ENCODE assay signal across 31 mouse cellular contexts in the genomic region with DNA sequence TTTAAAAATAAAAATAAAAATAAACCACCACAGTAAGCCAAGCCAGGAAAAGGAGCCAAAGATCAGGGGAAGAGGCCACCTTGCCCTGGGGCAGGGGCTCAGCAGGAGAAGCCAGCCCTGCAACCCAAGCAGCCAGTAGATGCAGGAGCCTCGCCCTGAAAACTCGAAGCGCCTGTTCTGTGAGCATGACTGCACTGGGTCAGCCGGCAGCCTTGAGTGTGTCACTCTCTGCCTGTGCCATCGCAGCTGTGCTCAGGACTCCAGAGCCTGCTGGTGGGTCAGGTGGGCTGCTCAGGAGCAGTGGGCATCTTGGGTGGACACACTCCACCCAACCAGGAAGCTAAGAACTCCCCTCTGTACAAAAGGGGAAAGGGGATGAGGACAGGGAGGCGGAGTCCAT. TPM values are rescaled to one million over a fixed set of nuclear protein-coding genes. Genes with fewer than 3 reads are reported as not detected.
DNase-seq lines count a peak whose midpoint lies in the region; ATAC-seq and TF ChIP-seq lines count a peak whose summit lies in the region.
"Had no signal": no experiment of that assay in that cellular context is flagged by ENCODE, and none has a peak within 500 bp of the region (broad histone marks: within the 10 kb centered on the region; RNA-seq: fewer than 3 reads in every experiment).

No protein-coding gene starts in this region.

- H3K4me3 ChIP-seq in intestine, embryonic 14.5 days (ENCODE audit: low read depth, low read length): no peak overlapping the region
- H3K4me3 ChIP-seq in intestine, postnatal 0 days (ENCODE audit: low read depth, low read length): no peak overlapping the region
- H3K4me3 ChIP-seq in embryonic facial prominence, embryonic 15.5 days (replicated peaks): no peak overlapping the region
- no peak overlapping the region for H3K4me3 ChIP-seq in intestine, embryonic 16.5 days (ENCODE audit: low read length)
- H3K4me3 ChIP-seq in stomach, embryonic 14.5 days (ENCODE audit: low read depth, low read length): no peak overlapping the region
- H3K4me3 ChIP-seq: heart, embryonic 12.5 days; hindbrain, embryonic 10.5 days; layer of hippocampus, adult 2 months; liver, embryonic 13.5 days had no signal

- H3K27ac ChIP-seq in intestine, embryonic 14.5 days (ENCODE audit: low read depth): no peak overlapping the region
- H3K27ac ChIP-seq in intestine, postnatal 0 days (ENCODE audit: low read depth, low read length): no peak overlapping the region
- H3K27ac ChIP-seq in embryonic facial prominence, embryonic 15.5 days (replicated peaks): peak overlapping the region; percentile 86
- H3K27ac ChIP-seq in intestine, embryonic 16.5 days (ENCODE audit: low read length): peak overlapping the region; percentile 40; the same call in 1 of the 2 replicates
- no peak overlapping the region for H3K27ac ChIP-seq in stomach, embryonic 14.5 days (ENCODE audit: low read length)
- H3K27ac ChIP-seq: hindbrain, embryonic 10.5 days; hindbrain, postnatal 0 days; layer of hippocampus, adult 2 months; liver, embryonic 13.5 days; macrophage had no signal

- no peak for DNase-seq in intestine, embryonic 14.5 days (ENCODE audit: low spot score)
- no peak for DNase-seq in left cerebral cortex, adult 18-20 months (ENCODE audit: low spot score in 2 of 2)
- no peak for DNase-seq in kidney, adult 8-10 months
- DNase-seq: adrenal gland, postnatal 25 days; B cell, adult 2 months; cerebellum, adult 18-20 months; cerebellum, postnatal 10 days; gastrocnemius, postnatal 25 days; heart, adult 18-20 months; kidney, adult 18-20 months; kidney, postnatal 36 days; liver, embryonic 13.5 days; lung, adult 18-20 months; midbrain, embryonic 14.5 days; thymus, postnatal 14 days had no signal

- H3K4me1 ChIP-seq in intestine, embryonic 14.5 days (replicated peaks; ENCODE audit: control insufficient read depth, insufficient read depth, low read length): no peaks in the 10 kb centered on the region
- H3K4me1 ChIP-seq in intestine, postnatal 0 days (replicated peaks; ENCODE audit: control insufficient read depth, insufficient read depth, low read length): no peaks in the 10 kb centered on the region
- peaks cover 12% of the 10 kb centered on the region; the same call in 1 of the 2 replicates for H3K4me1 ChIP-seq in embryonic facial prominence, embryonic 15.5 days
- 0 out of 2 replicates have a peak, but pooled peaks cover 11% of the 10 kb centered on the region for H3K4me1 ChIP-seq in intestine, embryonic 16.5 days (ENCODE audit: control insufficient read depth, insufficient read depth, low read length)
- H3K4me1 ChIP-seq in stomach, embryonic 14.5 days (ENCODE audit: control insufficient read depth, insufficient read depth, low read length): no peaks in the 10 kb centered on the region
- H3K4me1 ChIP-seq: heart, embryonic 12.5 days; liver, embryonic 13.5 days had no signal

- TF ChIP-seq CTCF in intestine, postnatal 0 days (IDR thresholded peaks at IDR 0.05; ENCODE audit: low read depth): no peak

- no peaks in the 10 kb centered on the region for H3K27me3 ChIP-seq in intestine, embryonic 14.5 days (replicated peaks; ENCODE audit: control insufficient read depth, insufficient read depth, low read length)
- no peaks in the 10 kb centered on the region for H3K27me3 ChIP-seq in intestine, postnatal 0 days (replicated peaks; ENCODE audit: control insufficient read depth, insufficient read depth, low read length)
- H3K27me3 ChIP-seq in embryonic facial prominence, embryonic 15.5 days: no peaks in the 10 kb centered on the region
- no peaks in the 10 kb centered on the region for H3K27me3 ChIP-seq in intestine, embryonic 16.5 days (replicated peaks; ENCODE audit: control insufficient read depth, insufficient read depth, low read length)
- H3K27me3 ChIP-seq in stomach, embryonic 14.5 days (ENCODE audit: control insufficient read depth, insufficient read depth, low read length): no peaks in the 10 kb centered on the region
- H3K27me3 ChIP-seq: heart, embryonic 12.5 days; liver, embryonic 13.5 days had no signal

- no peak overlapping the region for H3K4me2 ChIP-seq in intestine, embryonic 14.5 days (ENCODE audit: low read length)
- H3K4me2 ChIP-seq in intestine, postnatal 0 days (replicated peaks; ENCODE audit: low read depth): no peak overlapping the region
- H3K4me2 ChIP-seq in embryonic facial prominence, embryonic 15.5 days (replicated peaks): no peak overlapping the region
- H3K4me2 ChIP-seq in intestine, embryonic 16.5 days (ENCODE audit: low read depth, low read length): no peak overlapping the region
- no peak overlapping the region for H3K4me2 ChIP-seq in stomach, embryonic 14.5 days (replicated peaks; ENCODE audit: low read depth, low read length)
- H3K4me2 ChIP-seq: heart, embryonic 12.5 days; liver, embryonic 13.5 days had no signal

- whole genome bisulfite sequencing in intestine, embryonic 14.5 days: 51% methylated on average over 6 of the region's 6 CpGs
- 49% methylated on average over 6 of the region's 6 CpGs for WGBS in intestine, postnatal 0 days
- WGBS in embryonic facial prominence, embryonic 15.5 days: 42% methylated on average over 6 of the region's 6 CpGs
- WGBS in intestine, embryonic 16.5 days: 58% methylated on average over 6 of the region's 6 CpGs
- 70% methylated on average over 6 of the region's 6 CpGs for WGBS in stomach, embryonic 14.5 days

- H3K36me3 ChIP-seq in intestine, embryonic 14.5 days (ENCODE audit: control insufficient read depth, insufficient read depth, low read length): no peaks in the 10 kb centered on the region
- no peaks in the 10 kb centered on the region for H3K36me3 ChIP-seq in intestine, postnatal 0 days (ENCODE audit: control insufficient read depth, insufficient read depth)
- H3K36me3 ChIP-seq in embryonic facial prominence, embryonic 15.5 days: no peaks in the 10 kb centered on the region
- no peaks in the 10 kb centered on the region for H3K36me3 ChIP-seq in intestine, embryonic 16.5 days (ENCODE audit: control insufficient read depth, insufficient read depth, low read length)
- no peaks in the 10 kb centered on the region for H3K36me3 ChIP-seq in stomach, embryonic 14.5 days (ENCODE audit: control insufficient read depth, insufficient read depth, low read length)
- H3K36me3 ChIP-seq: heart, embryonic 12.5 days; hindbrain, embryonic 10.5 days; liver, embryonic 13.5 days had no signal

- ATAC-seq in intestine, embryonic 14.5 days (replicated peaks; ENCODE audit: low FRiP score, low TSS enrichment, low read depth): peak; percentile 18; the same call in 1 of the 2 replicates
- ATAC-seq in intestine, postnatal 0 days: no peak
- peak; percentile 39 for ATAC-seq in embryonic facial prominence, embryonic 15.5 days (ENCODE audit: insufficient number of reproducible peaks, low FRiP score, low TSS enrichment, low read depth)
- ATAC-seq in intestine, embryonic 16.5 days: peak; percentile 54
- ATAC-seq in stomach, embryonic 14.5 days (ENCODE audit: insufficient number of reproducible peaks, insufficient read depth, low FRiP score, low read depth): peak; percentile 42; the same call in 1 of the 2 replicates
- ATAC-seq: forebrain, embryonic 14.5 days; hindbrain, postnatal 0 days; lung, postnatal 0 days had no signal

- H3K9me3 ChIP-seq in intestine, embryonic 14.5 days (ENCODE audit: control insufficient read depth, low read length): no peaks in the 10 kb centered on the region
- H3K9me3 ChIP-seq in intestine, postnatal 0 days (ENCODE audit: control insufficient read depth): no peaks in the 10 kb centered on the region
- H3K9me3 ChIP-seq in embryonic facial prominence, embryonic 15.5 days (replicated peaks): no peaks in the 10 kb centered on the region
- no peaks in the 10 kb centered on the region for H3K9me3 ChIP-seq in intestine, embryonic 16.5 days (ENCODE audit: control insufficient read depth, low read length)
- no peaks in the 10 kb centered on the region for H3K9me3 ChIP-seq in stomach, embryonic 14.5 days (ENCODE audit: control insufficient read depth, low read depth, low read length)
- H3K9me3 ChIP-seq: heart, embryonic 12.5 days; hindbrain, embryonic 10.5 days; liver, embryonic 13.5 days had no signal

- no peak overlapping the region for H3K9ac ChIP-seq in intestine, embryonic 14.5 days (ENCODE audit: low read length)
- H3K9ac ChIP-seq in intestine, postnatal 0 days (ENCODE audit: low read depth, low read length): no peak overlapping the region
- no peak overlapping the region; the same call in 1 of the 2 replicates for H3K9ac ChIP-seq in embryonic facial prominence, embryonic 15.5 days
- peak overlapping the region; percentile 7; the same call in 1 of the 2 replicates for H3K9ac ChIP-seq in intestine, embryonic 16.5 days (ENCODE audit: low read depth, low read length)
- H3K9ac ChIP-seq in stomach, embryonic 14.5 days (replicated peaks; ENCODE audit: low read depth, low read length): no peak overlapping the region
- H3K9ac ChIP-seq: heart, embryonic 12.5 days; liver, embryonic 13.5 days had no signal

RNA-seq across cellular contexts. Expression of a gene that starts 15.6 kb away (rescaled TPM):
- polyA plus RNA-seq in intestine, embryonic 14.5 days (2014; fragmentation: Nextera tagmentation; extraction: Ambion mirVana): 29.3 and 29.9 TPM in 2 replicates
- 24.7 and 25.4 TPM in 2 replicates for polyA plus RNA-seq in intestine, postnatal 0 days (2015; fragmentation: Nextera tagmentation; extraction: Ambion mirVana)
- 51.1 and 64.8 TPM in 2 replicates for polyA plus RNA-seq in embryonic facial prominence, embryonic 15.5 days (2015; fragmentation: Nextera tagmentation; extraction: Ambion mirVana)
- 52.2 and 52.5 TPM in 2 replicates for polyA plus RNA-seq in intestine, embryonic 16.5 days (2015; fragmentation: Nextera tagmentation; extraction: Ambion mirVana)
- 17.1 and 18.9 TPM in 2 replicates for polyA plus RNA-seq in stomach, embryonic 14.5 days (2014; fragmentation: Nextera tagmentation; extraction: Ambion mirVana)
- 100 to 1,000 TPM; 824 to 876 TPM for total RNA-seq in left cerebral cortex, adult 18-20 months (2021)

RNA-seq across cellular contexts. Expression of a gene that starts 19.1 kb away (rescaled TPM):
- polyA plus RNA-seq in intestine, embryonic 14.5 days (2014; fragmentation: Nextera tagmentation; extraction: Ambion mirVana): 2.0 and 2.2 TPM in 2 replicates
- 0.34 and 1.4 TPM in 2 replicates for polyA plus RNA-seq in intestine, postnatal 0 days (2015; fragmentation: Nextera tagmentation; extraction: Ambion mirVana)
- polyA plus RNA-seq in embryonic facial prominence, embryonic 15.5 days (2015; fragmentation: Nextera tagmentation; extraction: Ambion mirVana): 7.2 and 7.8 TPM in 2 replicates
- 4.1 and 4.5 TPM in 2 replicates for polyA plus RNA-seq in intestine, embryonic 16.5 days (2015; fragmentation: Nextera tagmentation; extraction: Ambion mirVana)
- polyA plus RNA-seq in stomach, embryonic 14.5 days (2014; fragmentation: Nextera tagmentation; extraction: Ambion mirVana): 0.67 and 1.3 TPM in 2 replicates
- total RNA-seq in left cerebral cortex, adult 18-20 months (2021): 100 to 1,000 TPM; 231 to 252 TPM
- total RNA-seq: common myeloid progenitor, adult 5-6 weeks; megakaryocyte-erythroid progenitor cell, adult 5-6 weeks had no signal
- polyA plus RNA-seq: macrophage had no signal

RNA-seq across cellular contexts. Expression of a gene that starts 23.1 kb away (rescaled TPM):
- 1.9 and 2.0 TPM in 2 replicates for polyA plus RNA-seq in intestine, embryonic 14.5 days (2014; fragmentation: Nextera tagmentation; extraction: Ambion mirVana)
- 1.6 and 2.4 TPM in 2 replicates for polyA plus RNA-seq in intestine, postnatal 0 days (2015; fragmentation: Nextera tagmentation; extraction: Ambion mirVana)
- polyA plus RNA-seq in embryonic facial prominence, embryonic 15.5 days (2015; fragmentation: Nextera tagmentation; extraction: Ambion mirVana): 2.6 and 2.8 TPM in 2 replicates
- 1.6 TPM in 2 replicates for polyA plus RNA-seq in intestine, embryonic 16.5 days (2015; fragmentation: Nextera tagmentation; extraction: Ambion mirVana)
- polyA plus RNA-seq in stomach, embryonic 14.5 days (2014; fragmentation: Nextera tagmentation; extraction: Ambion mirVana): 1.1 and 1.5 TPM in 2 replicates
- 1 to 10 TPM; 1.1 to 1.3 TPM for total RNA-seq in left cerebral cortex, adult 18-20 months (2021)
- total RNA-seq: adrenal gland, adult 18-20 months; adrenal gland, postnatal 25 days; gastrocnemius, adult 18-20 months; monocyte, adult 5-6 weeks had no signal

RNA-seq across cellular contexts. Expression of a gene that starts 54.9 kb away (rescaled TPM):
- polyA plus RNA-seq in intestine, embryonic 14.5 days (2014; fragmentation: Nextera tagmentation; extraction: Ambion mirVana): 0.14 and 0.22 TPM in 2 replicates
- 0.93 and 1.0 TPM in 2 replicates for polyA plus RNA-seq in intestine, postnatal 0 days (2015; fragmentation: Nextera tagmentation; extraction: Ambion mirVana)
- 24.0 and 24.3 TPM in 2 replicates for polyA plus RNA-seq in embryonic facial prominence, embryonic 15.5 days (2015; fragmentation: Nextera tagmentation; extraction: Ambion mirVana)
- polyA plus RNA-seq in intestine, embryonic 16.5 days (2015; fragmentation: Nextera tagmentation; extraction: Ambion mirVana): 0.09 and 0.55 TPM in 2 replicates
- 0.53 and 1.1 TPM in 2 replicates for polyA plus RNA-seq in stomach, embryonic 14.5 days (2014; fragmentation: Nextera tagmentation; extraction: Ambion mirVana)
- total RNA-seq in left cerebral cortex, adult 18-20 months (2021): 1 to 10 TPM; 1.3 TPM
- total RNA-seq: adrenal gland, postnatal 25 days; common myeloid progenitor, adult 5-6 weeks; megakaryocyte-erythroid progenitor cell, adult 5-6 weeks; monocyte, adult 5-6 weeks had no signal
- polyA plus RNA-seq: macrophage had no signal

Comparison
In these comparisons a context has a peak if more than half of its experiments do, and no peak if none do; other contexts are left out.
1. H3K27ac ChIP-seq: peak in embryonic facial prominence, embryonic 15.5 days (single experiment) and intestine, embryonic 16.5 days (single experiment); none in intestine, embryonic 14.5 days (single experiment), intestine, postnatal 0 days (single experiment) and stomach, embryonic 14.5 days (single experiment).